ENCODE assay signal across 9 mouse cellular contexts in genomic region chr12:79990751-79991150, GRCm38 (mm10).
DNase-seq lines count a peak whose midpoint lies in the region; ATAC-seq and TF ChIP-seq lines count a peak whose summit lies in the region.
"Had no signal": no experiment of that assay in that cellular context is flagged by ENCODE, and none has a peak within 500 bp of the region (broad histone marks: within the 10 kb centered on the region; RNA-seq: fewer than 3 reads in every experiment).

No protein-coding gene starts in this region.

- peaks cover 7% of the 10 kb centered on the region; the same call in 1 of the 2 replicates for H3K4me1 ChIP-seq in cerebellum, adult 2 months (ENCODE audit: control insufficient read depth, insufficient read depth, low read length)
- peaks cover 78% of the 10 kb centered on the region for H3K4me1 ChIP-seq in liver, embryonic 13.5 days (replicated peaks)
- peaks cover 56% of the 10 kb centered on the region for H3K4me1 ChIP-seq in liver, postnatal 0 days (ENCODE audit: insufficient read depth)
- peaks cover 75% of the 10 kb centered on the region for H3K4me1 ChIP-seq in stomach, embryonic 14.5 days (ENCODE audit: control insufficient read depth, insufficient read depth, low read length)

- DNase-seq in cerebellum, adult 9-11 months = peak; percentile 16
- no peak for DNase-seq in cerebellum, adult 2 months
- DNase-seq in liver, embryonic 13.5 days = no peak
- DNase-seq in liver, postnatal 0 days = no peak
- peak; percentile 64 for DNase-seq in layer of hippocampus, adult 9-11 months
- DNase-seq in ovary, postnatal 14 days (ENCODE audit: low spot score) = no peak
- DNase-seq: cerebellum, adult 18-20 months had no signal

- H3K36me3 ChIP-seq in liver, embryonic 13.5 days = no peaks in the 10 kb centered on the region
- H3K36me3 ChIP-seq in liver, postnatal 0 days (replicated peaks; ENCODE audit: insufficient read depth, low read length) = no peaks in the 10 kb centered on the region
- H3K36me3 ChIP-seq in stomach, embryonic 14.5 days (ENCODE audit: control insufficient read depth, insufficient read depth, low read length) = no peaks in the 10 kb centered on the region

- WGBS in cerebellum, adult 2 months = 76% methylated on average over 4 of the region's 4 CpGs
- WGBS in liver, embryonic 13.5 days (ENCODE audit: insufficient replicate concordance) = 73% methylated on average over 4 of the region's 4 CpGs
- WGBS in liver, postnatal 0 days (ENCODE audit: insufficient replicate concordance) = 73% methylated on average over 4 of the region's 4 CpGs
- 52% methylated on average over 4 of the region's 4 CpGs for WGBS in stomach, embryonic 14.5 days

- no peak overlapping the region for H3K9ac ChIP-seq in liver, embryonic 13.5 days
- H3K9ac ChIP-seq in liver, postnatal 0 days (replicated peaks) = no peak overlapping the region
- H3K9ac ChIP-seq in stomach, embryonic 14.5 days (replicated peaks; ENCODE audit: low read depth, low read length) = no peak overlapping the region

- ATAC-seq in liver, embryonic 13.5 days (ENCODE audit: low read depth) = no peak
- no peak for ATAC-seq in liver, postnatal 0 days
- ATAC-seq in stomach, embryonic 14.5 days (ENCODE audit: insufficient number of reproducible peaks, insufficient read depth, low FRiP score, low read depth) = no peak
- no peak for ATAC-seq in megakaryocyte-erythroid progenitor cell, adult 5-6 weeks (replicated peaks; ENCODE audit: low FRiP score, low TSS enrichment, poor library complexity, severe bottlenecking)

- TF ChIP-seq EP300 in liver, postnatal 0 days (IDR thresholded peaks at IDR 0.05; ENCODE audit: low read depth) = no peak

- no peak for TF ChIP-seq POLR2A in cerebellum, adult 2 months (IDR thresholded peaks at IDR 0.05; ENCODE audit: borderline replicate concordance, insufficient read depth, low read length)

- no peak for TF ChIP-seq CTCF in cerebellum, adult 2 months (IDR thresholded peaks at IDR 0.05; ENCODE audit: borderline replicate concordance, insufficient read depth, low read depth, low read length)
- TF ChIP-seq CTCF in liver, postnatal 0 days (IDR thresholded peaks at IDR 0.05; ENCODE audit: low read depth) = no peak

- no peaks in the 10 kb centered on the region for H3K27me3 ChIP-seq in cerebellum, adult 2 months (ENCODE audit: control insufficient read depth, insufficient read depth, low read length)
- H3K27me3 ChIP-seq in liver, embryonic 13.5 days = no peaks in the 10 kb centered on the region; the same call in 1 of the 2 replicates
- no peaks in the 10 kb centered on the region for H3K27me3 ChIP-seq in liver, postnatal 0 days (ENCODE audit: insufficient read depth, low read length)
- H3K27me3 ChIP-seq in stomach, embryonic 14.5 days (ENCODE audit: control insufficient read depth, insufficient read depth, low read length) = no peaks in the 10 kb centered on the region

- no peak overlapping the region for H3K27ac ChIP-seq in cerebellum, adult 2 months (ENCODE audit: insufficient read depth, low read length)
- H3K27ac ChIP-seq in liver, embryonic 13.5 days = peak overlapping the region; percentile 32; the same call in 1 of the 2 replicates
- no peak overlapping the region for H3K27ac ChIP-seq in liver, postnatal 0 days (ENCODE audit: low read depth)
- peak overlapping the region; percentile 92 for H3K27ac ChIP-seq in stomach, embryonic 14.5 days (ENCODE audit: low read length)

- no peak overlapping the region for H3K4me2 ChIP-seq in liver, embryonic 13.5 days
- no peak overlapping the region for H3K4me2 ChIP-seq in liver, postnatal 0 days (ENCODE audit: low read depth, low read length)
- H3K4me2 ChIP-seq in stomach, embryonic 14.5 days (replicated peaks; ENCODE audit: low read depth, low read length) = no peak overlapping the region

- no peaks in the 10 kb centered on the region for H3K9me3 ChIP-seq in liver, embryonic 13.5 days (replicated peaks)
- no peaks in the 10 kb centered on the region for H3K9me3 ChIP-seq in liver, postnatal 0 days (ENCODE audit: low read length)
- no peaks in the 10 kb centered on the region for H3K9me3 ChIP-seq in stomach, embryonic 14.5 days (ENCODE audit: control insufficient read depth, low read depth, low read length)

- H3K4me3 ChIP-seq in cerebellum, adult 2 months (replicated peaks; ENCODE audit: insufficient read depth, low read depth, low read length) = no peak overlapping the region
- no peak overlapping the region for H3K4me3 ChIP-seq in liver, embryonic 13.5 days (replicated peaks)
- H3K4me3 ChIP-seq in liver, postnatal 0 days (ENCODE audit: low read depth, low read length) = no peak overlapping the region
- H3K4me3 ChIP-seq in stomach, embryonic 14.5 days (ENCODE audit: low read depth, low read length) = no peak overlapping the region

Comparison
In these comparisons a context has a peak if more than half of its experiments do, and no peak if none do; other contexts are left out.
1. DNase-seq: peak in cerebellum, adult 9-11 months (single experiment) and layer of hippocampus, adult 9-11 months (single experiment); none in cerebellum, adult 2 months (0 of 2), liver, embryonic 13.5 days (single experiment), liver, postnatal 0 days (single experiment) and ovary, postnatal 14 days (single experiment).
2. H3K27ac ChIP-seq: peak in liver, embryonic 13.5 days (single experiment) and stomach, embryonic 14.5 days (single experiment); none in cerebellum, adult 2 months (single experiment) and liver, postnatal 0 days (single experiment).